Mouse (Mus musculus): Measurements from ENCODE around the gene Olfr729. TPM values are rescaled to one million over a fixed set of nuclear protein-coding genes. Genes with fewer than 3 reads are reported as not detected.

Gene Olfr729
- not detected in 2 replicates for polyA plus RNA-seq (2012; rRNA removed)

- no peak for DNase-seq (ENCODE audit: low spot score)
Measured at GRCm38 (mm10) chr14:50152810-50153209, at the start of gene Olfr729. TSS of gene Olfr729 (minus strand) at chr14:50152910.

- no peak for DNase-seq (ENCODE audit: low spot score)
Measured at GRCm38 (mm10) chr14:50188098-50188497, 35.4 kb upstream of the Olfr729 start, which contains the start of gene Olfr730. TSS of gene Olfr730 (minus strand) at chr14:50188198.

GRCm38 (mm10) chr14:50142580-50142979 lies 10.1 kb downstream of the Olfr729 start, which contains the start of gene Olfr728:
TSS of gene Olfr728 (minus strand) at chr14:50142680.
- DNase-seq (ENCODE audit: low spot score): no peak

- no peak for DNase-seq (ENCODE audit: low spot score)
Measured at GRCm38 (mm10) chr14:50122886-50123285, 29.8 kb downstream of the Olfr729 start, which contains the start of gene Olfr727. TSS of gene Olfr727 (plus strand) at chr14:50123186.

Other genes starting within 250 kb of the Olfr729 start
- gene Olfr723, start 221.1 kb downstream of the Olfr729 start, polyA plus RNA-seq (2012; rRNA removed): not detected in 2 replicates
- not detected in 2 replicates for gene Olfr724, start 189.6 kb downstream of the Olfr729 start, polyA plus RNA-seq (2012; rRNA removed)
- gene Olfr725, start 112.5 kb downstream of the Olfr729 start, polyA plus RNA-seq (2012; rRNA removed): not detected in 2 replicates
- gene Olfr726, start 62.0 kb downstream of the Olfr729 start, polyA plus RNA-seq (2012; rRNA removed): not detected in 2 replicates
- gene Olfr727, start 29.7 kb downstream of the Olfr729 start, polyA plus RNA-seq (2012; rRNA removed): not detected in 2 replicates
- gene Olfr728, start 10.2 kb downstream of the Olfr729 start, polyA plus RNA-seq (2012; rRNA removed): not detected in 2 replicates
- gene Olfr730, start 35.3 kb upstream of the Olfr729 start, polyA plus RNA-seq (2012; rRNA removed): not detected in 2 replicates
- gene Olfr731, start 89.0 kb upstream of the Olfr729 start, polyA plus RNA-seq (2012; rRNA removed): not detected in 2 replicates
- not detected in 2 replicates for gene Olfr732, start 131.3 kb upstream of the Olfr729 start, polyA plus RNA-seq (2012; rRNA removed)
- not detected in 2 replicates for gene Olfr733, start 148.6 kb upstream of the Olfr729 start, polyA plus RNA-seq (2012; rRNA removed)
- gene Olfr734, start 173.9 kb upstream of the Olfr729 start, polyA plus RNA-seq (2012; rRNA removed): not detected in 2 replicates
- gene Olfr735, start 196.0 kb upstream of the Olfr729 start, polyA plus RNA-seq (2012; rRNA removed): 0.07 TPM in 1 of 2 replicates, not detected in the other
- 1.1 and 1.4 TPM in 2 replicates for gene Tlr11, start 205.0 kb upstream of the Olfr729 start, polyA plus RNA-seq (2012; rRNA removed)
- gene Olfr736, start 228.3 kb upstream of the Olfr729 start, polyA plus RNA-seq (2012; rRNA removed): not detected in 2 replicates

Measured in urinary bladder, adult 2 months (tissue).